Mouse (Mus musculus) heart, embryonic 12.5 days (tissue): ENCODE measurements at regions not wholly inside any gene's neighbourhood (a gene's known extent, or its start where the extent isn't known, plus 50 kb on each side); places are given as distances from the start of the nearest gene placed in this dataset.

Experiments
- ATAC-seq: fragments of 200-750 bp; cut with Nextera tagmentation; 2 replicates; pipeline ENCODE4 v1.8.0; 2017; ENCODE audit warnings: moderate TSS enrichment, moderate library complexity; ENCODE audit not compliant: insufficient number of reproducible peaks, low FRiP score
- H3K27ac ChIP-seq: fragments of 300-500 bp; sonication (generic); 2 replicates; pipeline ENCODE4 v1.5.1; 2016; ENCODE audit warnings: mild to moderate bottlenecking, moderate library complexity; ENCODE audit not compliant: poor library complexity, severe bottlenecking
- H3K27me3 ChIP-seq: fragments of 300-500 bp; sonication (generic); replicated peaks from 2 replicates; pipeline ENCODE4 v1.6.1; 2016; ENCODE audit warnings: mild to moderate bottlenecking, moderate library complexity
- H3K36me3 ChIP-seq: fragments of 300-500 bp; sonication (generic); 2 replicates; pipeline ENCODE4 v1.6.1; 2016; ENCODE audit warnings: mild to moderate bottlenecking, moderate library complexity
- H3K4me1 ChIP-seq: fragments of 300-500 bp; sonication (generic); replicated peaks from 2 replicates; pipeline ENCODE4 v1.6.1; 2016; ENCODE audit warnings: mild to moderate bottlenecking
- H3K4me2 ChIP-seq: fragments of 300-500 bp; sonication (generic); 2 replicates; pipeline ENCODE4 v1.6.1; 2016; ENCODE audit warnings: mild to moderate bottlenecking, moderate library complexity
- H3K4me3 ChIP-seq: fragments of 300-500 bp; sonication (generic); 2 replicates; pipeline ENCODE4 v1.5.1; 2016; ENCODE audit warnings: mild to moderate bottlenecking
- H3K9ac ChIP-seq: fragments of 300-500 bp; sonication (generic); 2 replicates; pipeline ENCODE4 v1.6.1; 2016; ENCODE audit warnings: mild to moderate bottlenecking, moderate library complexity
- H3K9me3 ChIP-seq: fragments of 300-500 bp; sonication (generic); replicated peaks from 2 replicates; pipeline ENCODE4 v1.6.1; 2016; ENCODE audit warnings: mild to moderate bottlenecking, moderate library complexity
- WGBS: fragments of 180-500 bp; shearing (Covaris S2); methylation state at CpG from one replicate; pipeline ENCODE4 v1.1.7; 2016; 5-methylcytosine and 5-hydroxymethylcytosine counted together

GRCm38 (mm10) chr7:145034385-145034784, 94.7 kb upstream of the Ccnd1 start:
- no peak overlapping the region for H3K4me3 ChIP-seq
- H3K27ac ChIP-seq: no peak overlapping the region
- no peak overlapping the region for H3K9ac ChIP-seq
- H3K27me3 ChIP-seq: peaks cover 13% of the 10 kb centered on the region; the same call in 1 of the 2 replicates
- no peak for ATAC-seq
- WGBS: 68% methylated on average over 1 of the region's 1 CpGs
- no peak overlapping the region for H3K4me2 ChIP-seq
- H3K9me3 ChIP-seq: no peaks in the 10 kb centered on the region
- peaks cover 7% of the 10 kb centered on the region for H3K4me1 ChIP-seq
- H3K36me3 ChIP-seq: no peaks in the 10 kb centered on the region

- Histone ChIP-seq H3K9me3 (no peaks in the 10 kb centered on the region), H3K4me2 (peak overlapping the region; percentile 70), H3K27me3 (peaks cover 13% of the 10 kb centered on the region; the same call in 1 of the 2 replicates), H3K4me3 (peak overlapping the region; percentile 38), H3K4me1 (peaks cover 12% of the 10 kb centered on the region), H3K36me3 (no peaks in the 10 kb centered on the region), H3K27ac (no peak overlapping the region), H3K9ac (0 out of 2 replicates have a peak overlapping the region, but pooled peaks have one; percentile 63)
- 16% methylated on average over 7 of the region's 7 CpGs for WGBS
- no peak for ATAC-seq
Observed at GRCm38 (mm10) chr7:145031275-145031674, 91.5 kb upstream of the Ccnd1 start.

- 1% methylated on average over 22 of the region's 22 CpGs for WGBS
- H3K4me3 ChIP-seq: peak overlapping the region; percentile 38
- H3K9ac ChIP-seq: peak overlapping the region; percentile 63
- no peaks in the 10 kb centered on the region for H3K9me3 ChIP-seq
- H3K4me1 ChIP-seq: peaks cover 18% of the 10 kb centered on the region
- H3K36me3 ChIP-seq: no peaks in the 10 kb centered on the region
- peak overlapping the region; percentile 33; the same call in 1 of the 2 replicates for H3K27ac ChIP-seq
- peak overlapping the region; percentile 70 for H3K4me2 ChIP-seq
- ATAC-seq: peak; percentile 89
- peaks cover 8% of the 10 kb centered on the region; the same call in 1 of the 2 replicates for H3K27me3 ChIP-seq
Observed at GRCm38 (mm10) chr7:145030635-145031141, 91.0 kb upstream of the Ccnd1 start.

- Histone ChIP-seq H3K4me3 (no peak overlapping the region), H3K4me2 (no peak overlapping the region), H3K27me3 (0 out of 2 replicates have a peak, but pooled peaks cover 4% of the 10 kb centered on the region), H3K9me3 (no peaks in the 10 kb centered on the region), H3K27ac (no peak overlapping the region), H3K9ac (no peak overlapping the region), H3K36me3 (no peaks in the 10 kb centered on the region), H3K4me1 (peaks cover 29% of the 10 kb centered on the region)
- ATAC-seq: no peak
- 83% methylated on average over 4 of the region's 4 CpGs for WGBS
Observed at GRCm38 (mm10) chr7:145029622-145030021, 89.9 kb upstream of the Ccnd1 start.

- ATAC-seq: no peak
- no peak overlapping the region for H3K4me2 ChIP-seq
Observed at GRCm38 (mm10) chr7:145029124-145029523, 89.4 kb upstream of the Ccnd1 start.

GRCm38 (mm10) chr7:145027061-145027460, 87.3 kb upstream of the Ccnd1 start:
- peaks cover 30% of the 10 kb centered on the region for H3K4me1 ChIP-seq
- H3K4me2 ChIP-seq: no peak overlapping the region
- H3K4me3 ChIP-seq: no peak overlapping the region
- H3K27me3 ChIP-seq: 0 out of 2 replicates have a peak, but pooled peaks cover 3% of the 10 kb centered on the region
- ATAC-seq: no peak
- H3K27ac ChIP-seq: no peak overlapping the region
- H3K36me3 ChIP-seq: no peaks in the 10 kb centered on the region
- WGBS: 74% methylated on average over 4 of the region's 4 CpGs
- no peaks in the 10 kb centered on the region for H3K9me3 ChIP-seq
- H3K9ac ChIP-seq: no peak overlapping the region

More at GRCm38 (mm10) chr7:145029124-145029523, 89.4 kb upstream of the Ccnd1 start:
- Histone ChIP-seq H3K4me1 (peaks cover 30% of the 10 kb centered on the region), H3K36me3 (no peaks in the 10 kb centered on the region), H3K4me3 (no peak overlapping the region), H3K27me3 (0 out of 2 replicates have a peak, but pooled peaks cover 4% of the 10 kb centered on the region), H3K27ac (no peak overlapping the region), H3K9me3 (no peaks in the 10 kb centered on the region), H3K9ac (no peak overlapping the region)
- WGBS: 36% methylated on average over 4 of the region's 4 CpGs

GRCm38 (mm10) chr7:145026014-145026285, 86.2 kb upstream of the Ccnd1 start:
- H3K27me3 ChIP-seq: no peaks in the 10 kb centered on the region
- H3K4me1 ChIP-seq: peaks cover 30% of the 10 kb centered on the region
- WGBS: 69% methylated on average over 5 of the region's 5 CpGs
- no peaks in the 10 kb centered on the region for H3K9me3 ChIP-seq
- H3K27ac ChIP-seq: 0 out of 2 replicates have a peak overlapping the region, but pooled peaks have one; percentile 55
- no peaks in the 10 kb centered on the region for H3K36me3 ChIP-seq
- no peak overlapping the region for H3K4me3 ChIP-seq
- H3K9ac ChIP-seq: no peak overlapping the region
- H3K4me2 ChIP-seq: no peak overlapping the region
- no peak for ATAC-seq

GRCm38 (mm10) chr7:145025186-145026013, 85.7 kb upstream of the Ccnd1 start:
- H3K4me2 ChIP-seq: no peak overlapping the region
- H3K27me3 ChIP-seq: no peaks in the 10 kb centered on the region
- peak overlapping the region; percentile 55 for H3K27ac ChIP-seq
- H3K36me3 ChIP-seq: no peaks in the 10 kb centered on the region
- WGBS: 17% methylated on average over 6 of the region's 6 CpGs
- no peaks in the 10 kb centered on the region for H3K9me3 ChIP-seq
- no peak overlapping the region for H3K9ac ChIP-seq
- H3K4me1 ChIP-seq: peaks cover 27% of the 10 kb centered on the region
- peak; percentile 85 for ATAC-seq
- H3K4me3 ChIP-seq: no peak overlapping the region

- no peaks in the 10 kb centered on the region for H3K27me3 ChIP-seq
- no peaks in the 10 kb centered on the region for H3K9me3 ChIP-seq
- no peaks in the 10 kb centered on the region for H3K36me3 ChIP-seq
- no peak for ATAC-seq
- 48% methylated on average over 2 of the region's 2 CpGs for WGBS
- H3K4me3 ChIP-seq: no peak overlapping the region
- peaks cover 23% of the 10 kb centered on the region for H3K4me1 ChIP-seq
- H3K9ac ChIP-seq: no peak overlapping the region
- H3K4me2 ChIP-seq: no peak overlapping the region
- H3K27ac ChIP-seq: peak overlapping the region; percentile 55
Observed at GRCm38 (mm10) chr7:145024651-145025050, 84.9 kb upstream of the Ccnd1 start.

- Histone ChIP-seq H3K27ac (no peak overlapping the region), H3K9ac (no peak overlapping the region), H3K4me1 (peaks cover 3% of the 10 kb centered on the region; the same call in 1 of the 2 replicates), H3K36me3 (no peaks in the 10 kb centered on the region), H3K4me3 (no peak overlapping the region), H3K9me3 (no peaks in the 10 kb centered on the region), H3K4me2 (no peak overlapping the region), H3K27me3 (peaks cover 5% of the 10 kb centered on the region; the same call in 1 of the 2 replicates)
- no peak for ATAC-seq
- 66% methylated on average over 2 of the region's 2 CpGs for WGBS
Observed at GRCm38 (mm10) chr7:145019137-145019536, 79.4 kb upstream of the Ccnd1 start.

- peaks cover 5% of the 10 kb centered on the region; the same call in 1 of the 2 replicates for H3K27me3 ChIP-seq
- ATAC-seq: no peak
- no peaks in the 10 kb centered on the region for H3K9me3 ChIP-seq
- H3K4me2 ChIP-seq: no peak overlapping the region
- H3K4me1 ChIP-seq: peaks cover 3% of the 10 kb centered on the region; the same call in 1 of the 2 replicates
- WGBS: 85% methylated on average over 3 of the region's 3 CpGs
- H3K9ac ChIP-seq: no peak overlapping the region
- no peak overlapping the region for H3K4me3 ChIP-seq
- H3K36me3 ChIP-seq: no peaks in the 10 kb centered on the region
- H3K27ac ChIP-seq: no peak overlapping the region
Observed at GRCm38 (mm10) chr7:145018149-145018548, 78.4 kb upstream of the Ccnd1 start.
